Mouse (Mus musculus) heart, embryonic 13.5 days (tissue): ENCODE measurements around the gene Zfp575. TPM values are rescaled to one million over a fixed set of nuclear protein-coding genes. Genes with fewer than 3 reads are reported as not detected.

Source experiments
- ATAC-seq: fragments of 200-750 bp; cut with Nextera tagmentation; 2 replicates; pipeline ENCODE4 v1.8.0; 2017; ENCODE audit warnings: moderate TSS enrichment; ENCODE audit not compliant: insufficient number of reproducible peaks, low FRiP score, low TSS enrichment; ENCODE audit errors: extremely low read depth
- H3K27ac ChIP-seq: fragments of 300-500 bp; sonication (generic); replicated peaks from 2 replicates; pipeline ENCODE4 v1.5.1; 2015; ENCODE audit warnings: moderate library complexity, mild to moderate bottlenecking, inconsistent platforms
- H3K27me3 ChIP-seq: fragments of 300-500 bp; sonication (generic); replicated peaks from 2 replicates; pipeline ENCODE4 v1.6.1; 2015; ENCODE audit warnings: mild to moderate bottlenecking, inconsistent platforms
- H3K36me3 ChIP-seq: fragments of 300-500 bp; sonication (generic); 2 replicates; pipeline ENCODE4 v1.6.1; 2015; ENCODE audit warnings: mild to moderate bottlenecking, inconsistent platforms
- H3K4me1 ChIP-seq: fragments of 300-500 bp; sonication (generic); 2 replicates; pipeline ENCODE4 v1.6.1; 2015; ENCODE audit warnings: inconsistent platforms
- H3K4me2 ChIP-seq: fragments of 300-500 bp; sonication (generic); 2 replicates; pipeline ENCODE4 v1.6.1; 2015; ENCODE audit warnings: inconsistent platforms, mild to moderate bottlenecking, moderate library complexity
- H3K4me3 ChIP-seq: fragments of 300-500 bp; sonication (generic); 2 replicates; pipeline ENCODE4 v1.5.1; 2015; ENCODE audit warnings: moderate library complexity, mild to moderate bottlenecking, inconsistent platforms
- H3K9ac ChIP-seq: fragments of 300-500 bp; sonication (generic); 2 replicates; pipeline ENCODE4 v1.6.1; 2015; ENCODE audit warnings: inconsistent platforms, mild to moderate bottlenecking, moderate library complexity
- H3K9me3 ChIP-seq: fragments of 300-500 bp; sonication (generic); 2 replicates; pipeline ENCODE4 v1.6.1; 2016; ENCODE audit warnings: inconsistent platforms
- WGBS: fragments of 180-500 bp; shearing (Covaris S2); methylation state at CpG from one replicate; pipeline ENCODE4 v1.1.7; 2015; ENCODE audit warnings: mixed read lengths; 5-methylcytosine and 5-hydroxymethylcytosine counted together
- polyA plus RNA-seq: library from polyadenylated mRNA; unstranded; fragments of >200 nt; fragmentation: Nextera tagmentation; extraction: Ambion mirVana; gene quantifications from 2 replicates; pipeline ENCODE4 v1.2.1, GENCODE M21; 2015

Zfp575 gene
- polyA plus RNA-seq, 1 experiment from 2014 or later, result 0.78 TPM

GRCm38 (mm10) chr7:24555786-24556185 is 31.7 kb downstream of the Zfp575 start:
- H3K4me1 ChIP-seq, result no peaks in the 10 kb centered on the region
- H3K27ac ChIP-seq, result no peak overlapping the region
- H3K4me3 ChIP-seq, result no peak overlapping the region
- H3K4me2 ChIP-seq, result no peak overlapping the region
- H3K9ac ChIP-seq, result no peak overlapping the region
- peaks cover 83% of the 10 kb centered on the region for H3K36me3 ChIP-seq
- no peak for ATAC-seq
- WGBS, result 88% methylated on average over 10 of the region's 10 CpGs
- H3K9me3 ChIP-seq, result no peaks in the 10 kb centered on the region
- H3K27me3 ChIP-seq, result no peaks in the 10 kb centered on the region

- Histone ChIP-seq H3K4me3 (no peak overlapping the region), H3K36me3 (peaks cover 85% of the 10 kb centered on the region), H3K4me2 (no peak overlapping the region), H3K27ac (no peak overlapping the region), H3K9ac (no peak overlapping the region), H3K9me3 (no peaks in the 10 kb centered on the region), H3K4me1 (peaks cover 8% of the 10 kb centered on the region), H3K27me3 (no peaks in the 10 kb centered on the region)
- ATAC-seq, result no peak
- WGBS, result 75% methylated on average over 12 of the region's 12 CpGs
Observed at GRCm38 (mm10) chr7:24551985-24552759, 35.3 kb downstream of the Zfp575 start.

- peaks cover 15% of the 10 kb centered on the region for H3K4me1 ChIP-seq
- H3K9me3 ChIP-seq, result no peaks in the 10 kb centered on the region
- peak overlapping the region; percentile 79 for H3K4me2 ChIP-seq
- H3K4me3 ChIP-seq, result peak overlapping the region; percentile 73
- ATAC-seq, result no peak
- peak overlapping the region; percentile 58; the same call in 1 of the 2 replicates for H3K27ac ChIP-seq
- peak overlapping the region; percentile 89 for H3K9ac ChIP-seq
- peaks cover 46% of the 10 kb centered on the region for H3K36me3 ChIP-seq
- WGBS, result 25% methylated on average over 13 of the region's 13 CpGs
- no peaks in the 10 kb centered on the region for H3K27me3 ChIP-seq
Observed at GRCm38 (mm10) chr7:24547534-24548036, 39.9 kb downstream of the Zfp575 start.

GRCm38 (mm10) chr7:24546634-24547389 is 40.6 kb downstream of the Zfp575 start:
- Histone ChIP-seq H3K36me3 (peaks cover 38% of the 10 kb centered on the region), H3K4me1 (peaks cover 15% of the 10 kb centered on the region), H3K27me3 (no peaks in the 10 kb centered on the region), H3K9me3 (no peaks in the 10 kb centered on the region), H3K9ac (peak overlapping the region; percentile 89), H3K4me2 (peak overlapping the region; percentile 79), H3K4me3 (peak overlapping the region; percentile 73), H3K27ac (peak overlapping the region; percentile 80)
- peak; percentile 97 for ATAC-seq
- under 1% methylated on average over 57 of the region's 57 CpGs for WGBS

GRCm38 (mm10) chr7:24546068-24546614 is 41.3 kb downstream of the Zfp575 start, which contains the start of the genes Pinlyp and Xrcc1:
Pinlyp (minus strand) TSS chr7:24546118.
Xrcc1 (plus strand) TSS chr7:24546289.
- Histone ChIP-seq H3K36me3 (peaks cover 32% of the 10 kb centered on the region), H3K9ac (peak within 1 kb of the TSS; percentile 89), H3K27ac (peak within 1 kb of the TSS; percentile 80), H3K9me3 (no peaks in the 10 kb centered on the region), H3K4me3 (peak within 1 kb of the TSS; percentile 73), H3K4me1 (peaks cover 15% of the 10 kb centered on the region), H3K27me3 (no peaks in the 10 kb centered on the region), H3K4me2 (peak within 1 kb of the TSS; percentile 79)
- ATAC-seq, result no peak
- 26% methylated on average over 13 of the region's 13 CpGs for WGBS

- no peaks in the 10 kb centered on the region for H3K27me3 ChIP-seq
- peaks cover 15% of the 10 kb centered on the region for H3K4me1 ChIP-seq
- H3K4me3 ChIP-seq, result no peak overlapping the region
- no peaks in the 10 kb centered on the region for H3K9me3 ChIP-seq
- H3K9ac ChIP-seq, result no peak overlapping the region
- peaks cover 15% of the 10 kb centered on the region for H3K36me3 ChIP-seq
- H3K27ac ChIP-seq, result no peak overlapping the region
- ATAC-seq, result no peak
- no peak overlapping the region for H3K4me2 ChIP-seq
- WGBS, result 84% methylated on average over 2 of the region's 2 CpGs
Observed at GRCm38 (mm10) chr7:24544506-24544905, 42.9 kb downstream of the Zfp575 start.

GRCm38 (mm10) chr7:24539686-24540085 is 47.8 kb downstream of the Zfp575 start:
- no peaks in the 10 kb centered on the region for H3K4me1 ChIP-seq
- H3K27me3 ChIP-seq, result no peaks in the 10 kb centered on the region
- H3K9me3 ChIP-seq, result no peaks in the 10 kb centered on the region
- no peak overlapping the region for H3K4me2 ChIP-seq
- H3K36me3 ChIP-seq, result peaks cover 20% of the 10 kb centered on the region
- no peak for ATAC-seq
- no peak overlapping the region for H3K9ac ChIP-seq
- no peak overlapping the region for H3K27ac ChIP-seq
- no peak overlapping the region for H3K4me3 ChIP-seq
- WGBS, result 91% methylated on average over 4 of the region's 4 CpGs

GRCm38 (mm10) chr7:24538701-24539100 is 48.7 kb downstream of the Zfp575 start:
- Histone ChIP-seq H3K9ac (no peak overlapping the region), H3K4me1 (peaks cover 9% of the 10 kb centered on the region; the same call in 1 of the 2 replicates), H3K27ac (no peak overlapping the region), H3K9me3 (no peaks in the 10 kb centered on the region), H3K27me3 (peaks cover 5% of the 10 kb centered on the region), H3K4me3 (no peak overlapping the region), H3K36me3 (peaks cover 30% of the 10 kb centered on the region), H3K4me2 (no peak overlapping the region)
- no peak for ATAC-seq
- WGBS, result 75% methylated on average over 5 of the region's 5 CpGs

GRCm38 (mm10) chr7:24538154-24538553 is 49.3 kb downstream of the Zfp575 start:
- 34% methylated on average over 5 of the region's 5 CpGs for WGBS

GRCm38 (mm10) chr7:24537591-24537990 is 49.9 kb downstream of the Zfp575 start:
- H3K9ac ChIP-seq, result no peak overlapping the region
- ATAC-seq, result no peak
- H3K4me2 ChIP-seq, result no peak overlapping the region
- peaks cover 14% of the 10 kb centered on the region for H3K27me3 ChIP-seq
- H3K9me3 ChIP-seq, result no peaks in the 10 kb centered on the region
- peaks cover 41% of the 10 kb centered on the region for H3K36me3 ChIP-seq
- peaks cover 12% of the 10 kb centered on the region; the same call in 1 of the 2 replicates for H3K4me1 ChIP-seq
- no peak overlapping the region for H3K4me3 ChIP-seq
- WGBS, result 80% methylated on average over 5 of the region's 5 CpGs
- no peak overlapping the region for H3K27ac ChIP-seq

More at GRCm38 (mm10) chr7:24538154-24538553, 49.3 kb downstream of the Zfp575 start:
- H3K27me3 ChIP-seq, result peaks cover 11% of the 10 kb centered on the region
- no peak for ATAC-seq
- no peak overlapping the region for H3K4me2 ChIP-seq
- H3K4me1 ChIP-seq, result peaks cover 12% of the 10 kb centered on the region; the same call in 1 of the 2 replicates
- H3K9me3 ChIP-seq, result no peaks in the 10 kb centered on the region
- H3K9ac ChIP-seq, result no peak overlapping the region
- no peak overlapping the region for H3K4me3 ChIP-seq
- H3K27ac ChIP-seq, result no peak overlapping the region
- H3K36me3 ChIP-seq, result peaks cover 35% of the 10 kb centered on the region

GRCm38 (mm10) chr7:24537081-24537480 is 50.4 kb downstream of the Zfp575 start:
- H3K4me2 ChIP-seq, result no peak overlapping the region
- peaks cover 17% of the 10 kb centered on the region for H3K4me1 ChIP-seq
- H3K9ac ChIP-seq, result no peak overlapping the region
- 82% methylated on average over 4 of the region's 4 CpGs for whole genome bisulfite sequencing
- no peaks in the 10 kb centered on the region for H3K9me3 ChIP-seq
- no peak for ATAC-seq
- no peak overlapping the region for H3K4me3 ChIP-seq
- H3K36me3 ChIP-seq, result peaks cover 45% of the 10 kb centered on the region
- peaks cover 14% of the 10 kb centered on the region for H3K27me3 ChIP-seq
- H3K27ac ChIP-seq, result no peak overlapping the region
